Comparison of ENCODE assay signal across 12 mouse cellular contexts in genomic region chr16:51915034-51915928, GRCm38 (mm10).
DNase-seq lines count a peak whose midpoint lies in the region; ATAC-seq and TF ChIP-seq lines count a peak whose summit lies in the region.
"Had no signal": no experiment of that assay in that cellular context is flagged by ENCODE, and none has a peak within 500 bp of the region (broad histone marks: within the 10 kb centered on the region; RNA-seq: fewer than 3 reads in every experiment).

No protein-coding gene starts in this region.

- no peaks in the 10 kb centered on the region for H3K9me3 ChIP-seq in neural tube, embryonic 15.5 days (replicated peaks)
- H3K9me3 ChIP-seq in forebrain, postnatal 0 days (ENCODE audit: low read length) = no peaks in the 10 kb centered on the region
- no peaks in the 10 kb centered on the region for H3K9me3 ChIP-seq in midbrain, embryonic 10.5 days (replicated peaks)
- no peaks in the 10 kb centered on the region for H3K9me3 ChIP-seq in liver, embryonic 11.5 days (ENCODE audit: control insufficient read depth, low read length)
- H3K9me3 ChIP-seq: limb, embryonic 12.5 days; stomach, embryonic 15.5 days had no signal

- H3K4me3 ChIP-seq in neural tube, embryonic 15.5 days (replicated peaks) = no peak overlapping the region
- H3K4me3 ChIP-seq in forebrain, postnatal 0 days (ENCODE audit: low read depth, low read length) = no peak overlapping the region; the same call in 1 of the 2 replicates
- 0 out of 2 replicates have a peak overlapping the region, but pooled peaks have one; percentile 11 for H3K4me3 ChIP-seq in midbrain, embryonic 10.5 days
- no peak overlapping the region for H3K4me3 ChIP-seq in liver, embryonic 11.5 days (ENCODE audit: low read depth, low read length)
- H3K4me3 ChIP-seq: limb, embryonic 12.5 days; stomach, embryonic 15.5 days had no signal

- no peak overlapping the region for H3K27ac ChIP-seq in neural tube, embryonic 15.5 days (replicated peaks)
- 0 out of 2 replicates have a peak overlapping the region, but pooled peaks have one; percentile 29 for H3K27ac ChIP-seq in forebrain, postnatal 0 days (ENCODE audit: low read depth, low read length)
- H3K27ac ChIP-seq in midbrain, embryonic 10.5 days (replicated peaks) = peak overlapping the region; percentile 70
- no peak overlapping the region for H3K27ac ChIP-seq in liver, embryonic 11.5 days (ENCODE audit: low read depth, low read length)
- H3K27ac ChIP-seq: limb, embryonic 12.5 days; macrophage; stomach, embryonic 15.5 days had no signal

- no peaks in the 10 kb centered on the region for H3K27me3 ChIP-seq in neural tube, embryonic 15.5 days (replicated peaks)
- no peaks in the 10 kb centered on the region for H3K27me3 ChIP-seq in forebrain, postnatal 0 days (ENCODE audit: insufficient read depth, low read length)
- no peaks in the 10 kb centered on the region for H3K27me3 ChIP-seq in midbrain, embryonic 10.5 days (ENCODE audit: low read depth, poor library complexity, severe bottlenecking)
- no peaks in the 10 kb centered on the region for H3K27me3 ChIP-seq in liver, embryonic 11.5 days (replicated peaks; ENCODE audit: control insufficient read depth, insufficient read depth, low read length)
- H3K27me3 ChIP-seq: limb, embryonic 12.5 days; stomach, embryonic 15.5 days had no signal

- no peak overlapping the region for H3K9ac ChIP-seq in neural tube, embryonic 15.5 days (replicated peaks)
- 0 out of 2 replicates have a peak overlapping the region, but pooled peaks have one; percentile 6 for H3K9ac ChIP-seq in forebrain, postnatal 0 days
- H3K9ac ChIP-seq in liver, embryonic 11.5 days (ENCODE audit: low read depth, low read length) = no peak overlapping the region
- H3K9ac ChIP-seq: limb, embryonic 12.5 days; stomach, embryonic 15.5 days had no signal

- no peak for TF ChIP-seq CTCF in forebrain, postnatal 0 days (IDR thresholded peaks at IDR 0.05; ENCODE audit: low read depth)

- peak; percentile 20 for DNase-seq in neural tube, embryonic 10.5 days (ENCODE audit: extremely low spot score, low spot score)
- no peak for DNase-seq in forebrain, postnatal 0 days
- peak; percentile 42 for DNase-seq in midbrain, embryonic 10.5 days (ENCODE audit: low spot score)
- DNase-seq in yolk sac, embryonic 10.5 days (ENCODE audit: low spot score) = no peak
- no peak for DNase-seq in heart, postnatal 4 days
- DNase-seq in thymus, postnatal 25 days = no peak
- no peak for DNase-seq in liver, embryonic 11.5 days (ENCODE audit: low spot score)
- DNase-seq: heart, adult 18-20 months had no signal

- ATAC-seq in neural tube, embryonic 15.5 days (ENCODE audit: low FRiP score) = no peak
- ATAC-seq in forebrain, postnatal 0 days = peak; percentile 42
- no peak for ATAC-seq in liver, embryonic 11.5 days (replicated peaks; ENCODE audit: low FRiP score)

- 47% methylated on average over 17 of the region's 17 CpGs for WGBS in neural tube, embryonic 15.5 days
- 48% methylated on average over 17 of the region's 17 CpGs for WGBS in forebrain, postnatal 0 days
- 61% methylated on average over 17 of the region's 17 CpGs for WGBS in midbrain, embryonic 10.5 days
- 73% methylated on average over 17 of the region's 17 CpGs for WGBS in liver, embryonic 11.5 days

- H3K4me2 ChIP-seq in neural tube, embryonic 15.5 days = no peak overlapping the region
- H3K4me2 ChIP-seq in forebrain, postnatal 0 days (ENCODE audit: low read depth) = peak overlapping the region; percentile 13
- H3K4me2 ChIP-seq in liver, embryonic 11.5 days = no peak overlapping the region
- H3K4me2 ChIP-seq: limb, embryonic 12.5 days; stomach, embryonic 15.5 days had no signal

- H3K36me3 ChIP-seq in neural tube, embryonic 15.5 days = no peaks in the 10 kb centered on the region
- H3K36me3 ChIP-seq in forebrain, postnatal 0 days (ENCODE audit: insufficient read depth) = no peaks in the 10 kb centered on the region
- no peaks in the 10 kb centered on the region for H3K36me3 ChIP-seq in midbrain, embryonic 10.5 days
- H3K36me3 ChIP-seq in liver, embryonic 11.5 days (ENCODE audit: control insufficient read depth, insufficient read depth, low read length) = no peaks in the 10 kb centered on the region
- H3K36me3 ChIP-seq: limb, embryonic 12.5 days; stomach, embryonic 15.5 days had no signal

- H3K4me1 ChIP-seq in neural tube, embryonic 15.5 days = peaks cover 11% of the 10 kb centered on the region
- peaks cover 13% of the 10 kb centered on the region; the same call in 1 of the 2 replicates for H3K4me1 ChIP-seq in forebrain, postnatal 0 days (ENCODE audit: insufficient read depth)
- H3K4me1 ChIP-seq in midbrain, embryonic 10.5 days = peaks cover 25% of the 10 kb centered on the region
- no peaks in the 10 kb centered on the region for H3K4me1 ChIP-seq in liver, embryonic 11.5 days (replicated peaks; ENCODE audit: control insufficient read depth, insufficient read depth, low read length)

Comparison
In these comparisons a context has a peak if more than half of its experiments do, and no peak if none do; other contexts are left out.
1. DNase-seq: peak in neural tube, embryonic 10.5 days (single experiment) and midbrain, embryonic 10.5 days (single experiment); none in forebrain, postnatal 0 days (single experiment), yolk sac, embryonic 10.5 days (single experiment), heart, postnatal 4 days (single experiment), thymus, postnatal 25 days (single experiment) and liver, embryonic 11.5 days (single experiment).
2. H3K27ac ChIP-seq: peak in forebrain, postnatal 0 days (single experiment) and midbrain, embryonic 10.5 days (single experiment); none in neural tube, embryonic 15.5 days (single experiment) and liver, embryonic 11.5 days (single experiment).